Mouse (Mus musculus) left cerebral cortex, postnatal 10 days (tissue): ENCODE measurements at regions not wholly inside any gene's neighbourhood (a gene's known extent, or its start where the extent isn't known, plus 50 kb on each side); places are given as distances from the start of the nearest gene placed in this dataset.

Experiments
- DNase-seq, 2 experiments: peaks; one replicate each; pipeline ENCODE4 v3.0.0; 2021 to 2022; ENCODE audit warnings: low spot score in 2 of 2, mixed read lengths in 1 of 2; ENCODE audit errors: extremely low spot score in 1 of 2
- intact Hi-C: fragments of 180-260 bp; cut with DNase I; formaldehyde crosslinking; loops from one replicate; pipeline ENCODE4 v1.15.1; 2025

GRCm38 (mm10) chr3:82781464-82781863, 94.8 kb downstream of the Rbm46 start:
- intact Hi-C loops = no loop called here
- DNase-seq = no peak

DNA sequence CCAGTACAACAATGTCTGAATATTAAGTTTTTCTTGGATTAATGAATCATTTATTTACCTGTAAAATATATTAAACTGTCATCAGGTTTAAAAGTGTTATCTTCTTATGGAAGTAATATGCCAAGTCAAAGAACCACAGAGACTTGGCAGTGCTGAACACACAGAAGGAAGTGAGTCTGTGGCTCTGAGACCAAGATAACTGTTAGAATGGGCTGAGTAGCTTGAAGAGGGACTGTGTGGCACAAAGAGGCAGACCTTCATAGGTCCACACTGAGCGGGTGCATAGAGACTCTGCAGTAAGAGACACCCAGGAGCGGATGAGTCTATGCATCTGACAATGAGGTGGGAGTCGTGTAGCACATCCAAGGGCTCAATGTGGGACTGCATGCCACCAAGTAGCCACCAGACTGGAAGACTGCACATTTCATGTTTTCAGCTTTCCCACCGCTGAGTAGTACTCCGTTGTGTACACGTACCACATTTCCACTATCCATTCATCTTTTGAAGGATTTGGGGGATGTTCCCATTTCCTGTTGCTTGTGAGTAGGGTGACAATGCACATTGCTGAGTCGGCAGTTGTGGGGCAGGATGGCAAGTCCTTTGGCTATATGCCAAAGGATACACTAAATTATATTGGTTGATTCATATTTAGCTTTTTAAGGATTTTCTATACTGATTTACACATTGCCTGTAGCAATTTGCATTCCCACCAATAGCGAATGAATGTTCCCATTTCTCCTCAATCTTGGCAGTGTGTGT, 105.6 kb downstream of the Rbm46 start:
- DNase-seq = no peak
- intact Hi-C loops = no loop called here

DNA sequence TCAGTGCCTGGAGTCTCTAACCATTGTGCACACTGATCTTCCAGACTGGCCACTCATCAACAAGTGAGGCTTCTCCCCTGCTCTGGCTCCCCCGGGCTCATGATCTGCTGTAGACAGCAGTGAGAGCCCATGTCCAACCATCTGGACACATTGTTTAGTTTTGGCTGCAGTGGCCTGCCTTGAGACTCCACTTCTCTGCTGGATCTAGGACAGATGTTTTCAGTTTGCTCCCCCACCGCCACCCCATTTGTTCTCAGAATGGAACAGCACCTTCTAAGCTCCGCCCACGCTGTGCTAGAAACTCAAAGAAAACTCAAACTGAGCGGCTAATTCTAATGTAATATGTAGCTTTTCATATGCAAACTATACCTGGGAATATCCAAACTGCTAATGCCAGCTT, 108.8 kb downstream of the Rbm46 start:
- DNase-seq = peak in 1 of 2 experiments; percentile 22
- intact Hi-C loops = no loop called here

GRCm38 (mm10) chr3:82759946-82760345, 116.3 kb downstream of the Rbm46 start:
- no peak for DNase-seq
- intact Hi-C loops = no loop called here

- no peak for DNase-seq
- intact Hi-C loops = no loop called here
Observed at GRCm38 (mm10) chr3:82758967-82759366, 117.3 kb downstream of the Rbm46 start.

- DNase-seq = peak in 1 of 2 experiments; percentile 48
- intact Hi-C loops = no loop called here
Observed at GRCm38 (mm10) chr3:82725546-82725945, 150.7 kb downstream of the Rbm46 start.

DNA sequence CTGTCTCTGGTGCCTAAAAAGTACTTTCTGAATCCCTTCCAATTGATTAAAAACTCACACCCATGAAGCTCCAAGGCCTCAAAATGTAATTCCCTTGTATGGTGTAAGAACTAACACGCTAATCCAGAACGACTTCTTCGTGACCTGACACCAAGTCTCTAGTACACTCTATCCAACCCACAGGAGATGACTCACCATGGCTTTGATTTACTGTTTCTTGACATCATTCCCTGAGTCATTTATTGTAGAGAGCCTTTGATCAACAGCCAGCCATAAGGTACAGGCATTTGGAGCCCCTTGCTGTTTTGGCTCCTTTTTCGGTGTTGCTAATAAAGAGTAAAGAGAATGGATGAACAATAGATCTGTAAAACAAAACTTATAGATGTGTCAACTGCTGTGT, 159.7 kb upstream of the Npy2r start:
- intact Hi-C loops = no loop called here
- no peak for DNase-seq

GRCm38 (mm10) chr3:82692131-82692530, 144.2 kb upstream of the Npy2r start:
- DNase-seq = no peak
- intact Hi-C loops = no loop called here

DNA sequence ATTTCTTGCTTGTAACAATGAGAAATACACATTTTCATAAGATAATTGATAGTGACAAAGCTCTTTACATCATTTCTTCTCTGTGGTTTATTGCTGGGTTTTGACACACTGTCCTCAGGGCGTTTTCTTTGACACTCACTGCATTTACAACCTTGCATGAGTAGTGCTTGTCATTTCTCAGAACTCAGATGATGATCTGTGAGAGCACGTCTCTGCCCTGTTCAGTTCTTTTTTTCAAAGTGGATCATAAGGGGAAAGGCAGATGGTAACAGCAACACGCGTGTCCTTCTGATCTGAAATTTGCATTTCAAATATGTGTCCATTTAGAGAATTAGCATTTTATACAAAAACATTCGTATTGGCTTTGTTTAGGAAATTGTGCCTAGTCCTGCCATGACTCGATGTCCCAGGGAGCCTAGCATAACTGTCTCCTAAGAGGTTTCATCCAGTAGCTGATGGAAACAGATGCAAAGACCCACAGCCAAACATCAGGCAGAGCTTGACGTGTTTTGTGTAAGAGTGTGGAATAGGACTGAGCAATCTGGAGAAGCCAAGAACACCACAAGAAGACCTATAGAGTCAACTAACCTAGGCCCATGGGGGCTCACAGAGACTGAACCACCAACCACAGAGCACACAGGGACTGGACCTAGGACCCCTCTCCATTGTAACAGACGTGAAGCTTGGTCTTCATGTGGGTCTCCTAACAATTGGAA, 108.4 kb upstream of the Npy2r start:
- no peak for DNase-seq
- intact Hi-C loops = no loop called here

GRCm38 (mm10) chr3:82652346-82652745, 104.5 kb upstream of the Npy2r start:
- peak in 1 of 2 experiments; percentile 48 for DNase-seq
- intact Hi-C loops = no loop called here

- DNase-seq = no peak
- intact Hi-C loops = no loop called here
Observed at GRCm38 (mm10) chr3:82640052-82640451, 92.2 kb upstream of the Npy2r start.

GRCm38 (mm10) chr3:82636666-82637065, 88.8 kb upstream of the Npy2r start:
- intact Hi-C loops = no loop called here
- DNase-seq = peak; percentile 24 to 25

DNA sequence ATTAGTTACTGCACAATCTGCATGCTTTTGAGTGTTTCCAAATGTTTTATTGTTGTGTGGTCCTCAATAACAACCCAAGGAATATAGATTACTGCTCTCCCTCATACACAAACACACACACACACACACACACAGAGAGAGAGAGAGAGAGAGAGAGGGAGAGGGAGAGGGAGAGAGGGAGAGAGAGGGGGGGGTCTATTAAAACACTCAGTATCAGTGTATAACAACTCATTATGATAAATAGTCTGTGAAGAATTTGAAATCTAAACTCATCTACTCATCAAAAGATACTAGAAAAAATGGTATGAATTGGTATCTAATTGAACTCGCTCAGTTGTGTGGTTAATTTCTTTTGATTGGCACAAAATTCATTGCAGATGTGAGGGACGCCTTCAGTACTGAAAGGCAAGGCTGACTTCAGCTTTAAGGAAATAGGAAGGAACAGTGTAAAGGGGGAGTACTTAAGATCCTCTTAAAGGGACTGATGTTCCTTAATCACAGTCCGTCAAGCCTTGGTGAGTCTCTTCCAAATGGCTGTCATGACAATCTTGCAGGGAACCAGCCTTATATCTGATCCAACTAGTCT, 72.6 kb upstream of the Npy2r start:
- DNase-seq = no peak
- intact Hi-C loops = no loop called here

DNA sequence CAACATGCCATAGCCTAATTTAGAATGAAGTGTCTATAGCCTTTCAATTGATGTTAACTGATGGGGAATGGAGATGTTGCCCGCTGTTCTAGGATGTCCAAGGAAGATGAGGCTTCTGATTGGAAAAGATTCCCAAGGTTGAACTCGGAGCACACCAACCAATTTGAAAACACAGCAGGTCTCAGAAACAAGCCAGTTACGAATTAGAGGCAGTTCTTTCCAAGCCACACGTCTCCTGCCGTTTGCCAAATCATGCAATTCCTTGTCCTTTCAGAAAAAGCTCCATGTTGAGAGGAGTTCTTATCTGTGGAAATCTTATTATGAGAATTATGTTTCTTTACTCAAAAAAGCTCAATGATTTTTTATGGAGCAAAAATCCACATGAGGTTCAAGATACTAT, 71.5 kb upstream of the Npy2r start:
- intact Hi-C loops = no loop called here

GRCm38 (mm10) chr3:82601880-82602279, 54.0 kb upstream of the Npy2r start:
- intact Hi-C loops = no loop called here
- DNase-seq = no peak

More for the DNA sequence above, 71.5 kb upstream of the Npy2r start:
- DNase-seq = no peak

DNA sequence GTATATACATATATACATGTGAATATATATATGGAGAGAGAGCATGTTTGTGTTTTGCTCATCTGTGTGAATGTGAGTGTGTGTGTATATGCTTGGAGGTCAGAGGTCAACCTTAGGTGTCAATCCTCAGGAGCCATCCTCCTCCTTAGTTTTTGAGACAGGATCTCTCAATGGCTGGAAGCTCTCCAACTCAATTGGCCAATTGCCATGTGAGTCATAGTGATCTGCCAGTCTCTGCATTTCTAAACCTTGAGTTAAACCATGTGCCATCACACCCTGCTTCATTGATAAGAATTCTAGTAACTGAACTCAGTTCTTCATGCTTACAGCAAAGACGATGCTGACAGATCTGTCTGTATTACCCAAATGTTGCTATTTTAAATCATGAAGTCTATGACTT, 50.8 kb upstream of the Npy2r start:
- intact Hi-C loops = no loop called here
- peak in 1 of 2 experiments; percentile 30 for DNase-seq
